Mouse (Mus musculus) liver, embryonic 16.5 days (tissue): Measurements from ENCODE around the gene Palld. TPM values are rescaled to one million over a fixed set of nuclear protein-coding genes. Genes with fewer than 3 reads are reported as not detected.

ENCODE experiments used
- ATAC-seq: fragments of 200-750 bp; cut with Nextera tagmentation; 2 replicates; pipeline ENCODE4 v1.8.0; 2017; ENCODE audit warnings: low read depth, mild to moderate bottlenecking, moderate number of reproducible peaks, moderate library complexity
- H3K27ac ChIP-seq: fragments of 300-500 bp; sonication (generic); 2 replicates; pipeline ENCODE4 v1.5.1; 2014; ENCODE audit warnings: mild to moderate bottlenecking, low read length
- H3K27me3 ChIP-seq: fragments of 300-500 bp; sonication (generic); 2 replicates; pipeline ENCODE4 v1.6.1; 2014; ENCODE audit warnings: low read depth, low read length, mixed read lengths; ENCODE audit not compliant: control insufficient read depth, insufficient read depth
- H3K36me3 ChIP-seq: fragments of 300-500 bp; sonication (generic); 2 replicates; pipeline ENCODE4 v1.6.1; 2014; ENCODE audit warnings: mild to moderate bottlenecking; ENCODE audit not compliant: control insufficient read depth, insufficient read depth
- H3K4me1 ChIP-seq: fragments of 300-500 bp; sonication (generic); 2 replicates; pipeline ENCODE4 v1.6.1; 2014; ENCODE audit warnings: low read depth, low read length, mixed read lengths; ENCODE audit not compliant: control insufficient read depth
- H3K4me2 ChIP-seq: fragments of 300-500 bp; sonication (generic); 2 replicates; pipeline ENCODE4 v1.6.1; 2014; ENCODE audit warnings: low read depth, low read length, mixed read lengths
- H3K4me3 ChIP-seq: fragments of 300-500 bp; sonication (generic); 2 replicates; pipeline ENCODE4 v1.5.1; 2014; ENCODE audit warnings: low read depth, mild to moderate bottlenecking, low read length
- H3K9ac ChIP-seq: fragments of 300-500 bp; sonication (generic); 2 replicates; pipeline ENCODE4 v1.6.1; 2014; ENCODE audit warnings: low read depth, low read length
- H3K9me3 ChIP-seq: fragments of 300-500 bp; sonication (generic); replicated peaks from 2 replicates; pipeline ENCODE4 v1.6.1; 2016; ENCODE audit warnings: low read length; ENCODE audit not compliant: control insufficient read depth
- WGBS: fragments of 180-500 bp; shearing (Covaris S2); extraction: QIAGEN DNeasy Blood & Tissue Kit; methylation state at CpG from one replicate; pipeline ENCODE4 v1.1.7; 2014; ENCODE audit not compliant: insufficient replicate concordance; 5-methylcytosine and 5-hydroxymethylcytosine counted together
- polyA plus RNA-seq: library from polyadenylated mRNA; unstranded; fragments of >200 nt; fragmentation: Nextera tagmentation; extraction: Ambion mirVana; gene quantifications from 2 replicates; pipeline ENCODE4 v1.2.1, GENCODE M21; 2015

Palld gene
- polyA plus RNA-seq, 1 experiment from 2014 or later, result 7.3 TPM

GRCm38 (mm10) chr8:61913957-61914356, 11.5 kb upstream of the Palld start:
- no peaks in the 10 kb centered on the region for H3K27me3 ChIP-seq
- no peak overlapping the region for H3K4me3 ChIP-seq
- H3K4me1 ChIP-seq, result no peaks in the 10 kb centered on the region
- no peaks in the 10 kb centered on the region for H3K36me3 ChIP-seq
- WGBS, result 64% methylated on average over 9 of the region's 9 CpGs
- no peak overlapping the region for H3K4me2 ChIP-seq
- no peak overlapping the region for H3K27ac ChIP-seq
- ATAC-seq, result no peak
- H3K9me3 ChIP-seq, result no peaks in the 10 kb centered on the region
- H3K9ac ChIP-seq, result no peak overlapping the region

GRCm38 (mm10) chr8:61912817-61913216, 10.3 kb upstream of the Palld start:
- no peaks in the 10 kb centered on the region for H3K4me1 ChIP-seq
- no peak for ATAC-seq
- no peak overlapping the region for H3K4me2 ChIP-seq
- H3K27ac ChIP-seq, result no peak overlapping the region
- H3K9me3 ChIP-seq, result no peaks in the 10 kb centered on the region
- 66% methylated on average over 5 of the region's 5 CpGs for WGBS
- no peaks in the 10 kb centered on the region for H3K27me3 ChIP-seq
- no peaks in the 10 kb centered on the region for H3K36me3 ChIP-seq
- no peak overlapping the region for H3K9ac ChIP-seq
- no peak overlapping the region for H3K4me3 ChIP-seq

GRCm38 (mm10) chr8:61909313-61909712, 6.8 kb upstream of the Palld start:
- Histone ChIP-seq H3K27ac (no peak overlapping the region), H3K4me3 (no peak overlapping the region), H3K9me3 (no peaks in the 10 kb centered on the region), H3K27me3 (no peaks in the 10 kb centered on the region), H3K4me1 (no peaks in the 10 kb centered on the region), H3K36me3 (no peaks in the 10 kb centered on the region), H3K4me2 (no peak overlapping the region), H3K9ac (no peak overlapping the region)
- no peak for ATAC-seq
- 70% methylated on average over 3 of the region's 3 CpGs for WGBS

GRCm38 (mm10) chr8:61908303-61909215, 6.1 kb upstream of the Palld start:
- ATAC-seq, result peak; percentile 32; the same call in 1 of the 2 replicates
- H3K27ac ChIP-seq, result no peak overlapping the region
- H3K4me2 ChIP-seq, result peak overlapping the region; percentile 27
- 21% methylated on average over 13 of the region's 13 CpGs for WGBS
- H3K4me1 ChIP-seq, result no peaks in the 10 kb centered on the region
- H3K4me3 ChIP-seq, result no peak overlapping the region
- no peaks in the 10 kb centered on the region for H3K9me3 ChIP-seq
- H3K36me3 ChIP-seq, result no peaks in the 10 kb centered on the region
- no peak overlapping the region for H3K9ac ChIP-seq
- no peaks in the 10 kb centered on the region for H3K27me3 ChIP-seq

GRCm38 (mm10) chr8:61901028-61901717, 1.3 kb downstream of the Palld start:
- H3K9me3 ChIP-seq, result no peaks in the 10 kb centered on the region
- no peak for ATAC-seq
- 59% methylated on average over 6 of the region's 6 CpGs for WGBS

GRCm38 (mm10) chr8:61897402-61897801, 5.1 kb downstream of the Palld start:
- H3K4me3 ChIP-seq, result no peak overlapping the region
- ATAC-seq, result no peak
- no peaks in the 10 kb centered on the region for H3K9me3 ChIP-seq
- 46% methylated on average over 1 of the region's 1 CpGs for WGBS
- no peak overlapping the region for H3K4me2 ChIP-seq
- no peak overlapping the region for H3K27ac ChIP-seq
- no peak overlapping the region for H3K9ac ChIP-seq
- no peaks in the 10 kb centered on the region for H3K4me1 ChIP-seq
- no peaks in the 10 kb centered on the region for H3K36me3 ChIP-seq
- H3K27me3 ChIP-seq, result no peaks in the 10 kb centered on the region

More at GRCm38 (mm10) chr8:61901028-61901717, 1.3 kb downstream of the Palld start:
- Histone ChIP-seq H3K27me3 (no peaks in the 10 kb centered on the region), H3K36me3 (no peaks in the 10 kb centered on the region), H3K27ac (no peak overlapping the region), H3K4me3 (no peak overlapping the region), H3K4me2 (no peak overlapping the region), H3K4me1 (no peaks in the 10 kb centered on the region), H3K9ac (no peak overlapping the region)

GRCm38 (mm10) chr8:61896742-61897141, 5.7 kb downstream of the Palld start:
- no peak for ATAC-seq
- 47% methylated on average over 1 of the region's 1 CpGs for WGBS
- no peak overlapping the region for H3K27ac ChIP-seq
- H3K9ac ChIP-seq, result no peak overlapping the region
- no peaks in the 10 kb centered on the region for H3K36me3 ChIP-seq
- H3K4me3 ChIP-seq, result no peak overlapping the region
- no peaks in the 10 kb centered on the region for H3K9me3 ChIP-seq
- H3K4me2 ChIP-seq, result no peak overlapping the region
- H3K27me3 ChIP-seq, result no peaks in the 10 kb centered on the region
- H3K4me1 ChIP-seq, result no peaks in the 10 kb centered on the region

GRCm38 (mm10) chr8:61894062-61894461, 8.4 kb downstream of the Palld start:
- Histone ChIP-seq H3K36me3 (no peaks in the 10 kb centered on the region), H3K27me3 (no peaks in the 10 kb centered on the region), H3K27ac (no peak overlapping the region), H3K4me3 (no peak overlapping the region), H3K4me1 (no peaks in the 10 kb centered on the region), H3K9ac (no peak overlapping the region), H3K9me3 (no peaks in the 10 kb centered on the region), H3K4me2 (no peak overlapping the region)
- no peak for ATAC-seq
- WGBS, result 40% methylated on average over 2 of the region's 2 CpGs

- ATAC-seq, result peak; percentile 16; the same call in 1 of the 2 replicates
Observed at GRCm38 (mm10) chr8:61877607-61878006, 24.9 kb downstream of the Palld start.

More at GRCm38 (mm10) chr8:61877607-61878006, 24.9 kb downstream of the Palld start:
- Histone ChIP-seq H3K36me3 (no peaks in the 10 kb centered on the region), H3K9me3 (no peaks in the 10 kb centered on the region), H3K4me3 (no peak overlapping the region), H3K4me1 (no peaks in the 10 kb centered on the region), H3K27ac (no peak overlapping the region), H3K4me2 (no peak overlapping the region), H3K27me3 (no peaks in the 10 kb centered on the region), H3K9ac (no peak overlapping the region)
- WGBS, result 18% methylated on average over 7 of the region's 7 CpGs
